Mouse (Mus musculus): ENCODE measurements around the gene Plekhm3. TPM values are rescaled to one million over a fixed set of nuclear protein-coding genes. Genes with fewer than 3 reads are reported as not detected.

Plekhm3 gene
- total RNA-seq, 2 experiments from 2014 or later, result 40.4 to 41.8 TPM

- H3K4me3 ChIP-seq, result no peak overlapping the region
- H3K27ac ChIP-seq, result no peak overlapping the region
- intact Hi-C loops (cut with DNase I), result no loop called here
- DNase-seq (ENCODE audit: extremely low spot score in 1 of 2, low spot score in 2 of 2), result no peak
- no peak for TF ChIP-seq CTCF (IDR thresholded peaks at IDR 0.05)
Measured at GRCm38 (mm10) chr1:64950271-64950670, 6.4 kb downstream of the Plekhm3 start.

GRCm38 (mm10) chr1:64949377-64949776 is 7.2 kb downstream of the Plekhm3 start:
- DNase-seq (ENCODE audit: extremely low spot score in 1 of 2, low spot score in 2 of 2), result no peak
- intact Hi-C loops (cut with DNase I), result no loop called here

GRCm38 (mm10) chr1:64946106-64946505 is 10.5 kb downstream of the Plekhm3 start:
- H3K27ac ChIP-seq, result no peak overlapping the region
- intact Hi-C loops (cut with DNase I), result no loop called here
- no peak overlapping the region for H3K4me3 ChIP-seq
- no peak for DNase-seq (ENCODE audit: extremely low spot score in 1 of 2, low spot score in 2 of 2)
- TF ChIP-seq CTCF (IDR thresholded peaks at IDR 0.05), result no peak

More at GRCm38 (mm10) chr1:64949377-64949776, 7.2 kb downstream of the Plekhm3 start:
- no peak for TF ChIP-seq CTCF (IDR thresholded peaks at IDR 0.05)
- Histone ChIP-seq H3K4me3 (no peak overlapping the region), H3K27ac (no peak overlapping the region)

GRCm38 (mm10) chr1:64945214-64945785 is 11.3 kb downstream of the Plekhm3 start:
- intact Hi-C loops (cut with DNase I), result no loop called here
- TF ChIP-seq CTCF (IDR thresholded peaks at IDR 0.05), result no peak
- H3K4me3 ChIP-seq, result no peak overlapping the region
- DNase-seq (ENCODE audit: extremely low spot score in 1 of 2, low spot score in 2 of 2), result no peak
- H3K27ac ChIP-seq, result no peak overlapping the region

GRCm38 (mm10) chr1:64944746-64945145 is 11.9 kb downstream of the Plekhm3 start:
- no peak for TF ChIP-seq CTCF (IDR thresholded peaks at IDR 0.05)
- H3K27ac ChIP-seq, result no peak overlapping the region
- intact Hi-C loops (cut with DNase I), result no loop called here
- DNase-seq (ENCODE audit: extremely low spot score in 1 of 2, low spot score in 2 of 2), result no peak
- H3K4me3 ChIP-seq, result no peak overlapping the region

- Histone ChIP-seq H3K27ac (no peak overlapping the region), H3K4me3 (no peak overlapping the region)
- intact Hi-C loops (cut with DNase I), result no loop called here
- DNase-seq (ENCODE audit: extremely low spot score in 1 of 2, low spot score in 2 of 2), result no peak
- no peak for TF ChIP-seq CTCF (IDR thresholded peaks at IDR 0.05)
Measured at GRCm38 (mm10) chr1:64942006-64942755, 14.4 kb downstream of the Plekhm3 start.

GRCm38 (mm10) chr1:64938907-64939306 is 17.7 kb downstream of the Plekhm3 start:
- DNase-seq (ENCODE audit: extremely low spot score in 1 of 2, low spot score in 2 of 2), result no peak
- no peak overlapping the region for H3K27ac ChIP-seq
- intact Hi-C loops (cut with DNase I), result no loop called here
- TF ChIP-seq CTCF (IDR thresholded peaks at IDR 0.05), result no peak
- H3K4me3 ChIP-seq, result no peak overlapping the region

- no peak overlapping the region for H3K27ac ChIP-seq
- no peak for TF ChIP-seq CTCF (IDR thresholded peaks at IDR 0.05)
- no peak overlapping the region for H3K4me3 ChIP-seq
- intact Hi-C loops (cut with DNase I), result no loop called here
- no peak for DNase-seq (ENCODE audit: extremely low spot score in 1 of 2, low spot score in 2 of 2)
Measured at GRCm38 (mm10) chr1:64937692-64938091, 18.9 kb downstream of the Plekhm3 start.

- no peak overlapping the region for H3K4me3 ChIP-seq
- TF ChIP-seq CTCF (IDR thresholded peaks at IDR 0.05), result no peak
- intact Hi-C loops (cut with DNase I), result no loop called here
Measured at GRCm38 (mm10) chr1:64932921-64933320, 23.7 kb downstream of the Plekhm3 start.

GRCm38 (mm10) chr1:64930124-64930523 is 26.5 kb downstream of the Plekhm3 start:
- no peak for DNase-seq (ENCODE audit: extremely low spot score in 1 of 2, low spot score in 2 of 2)
- TF ChIP-seq CTCF (IDR thresholded peaks at IDR 0.05), result no peak
- intact Hi-C loops (cut with DNase I), result no loop called here
- no peak overlapping the region for H3K4me3 ChIP-seq
- H3K27ac ChIP-seq, result no peak overlapping the region

More at GRCm38 (mm10) chr1:64932921-64933320, 23.7 kb downstream of the Plekhm3 start:
- no peak overlapping the region for H3K27ac ChIP-seq
- no peak for DNase-seq (ENCODE audit: extremely low spot score in 1 of 2, low spot score in 2 of 2)

GRCm38 (mm10) chr1:64929673-64930072 is 27.0 kb downstream of the Plekhm3 start:
- Histone ChIP-seq H3K27ac (no peak overlapping the region), H3K4me3 (no peak overlapping the region)
- no peak for DNase-seq (ENCODE audit: extremely low spot score in 1 of 2, low spot score in 2 of 2)
- TF ChIP-seq CTCF (IDR thresholded peaks at IDR 0.05), result no peak
- intact Hi-C loops (cut with DNase I), result no loop called here

GRCm38 (mm10) chr1:64928542-64928941 is 28.1 kb downstream of the Plekhm3 start:
- intact Hi-C loops (cut with DNase I), result no loop called here
- no peak overlapping the region for H3K27ac ChIP-seq
- no peak for DNase-seq (ENCODE audit: extremely low spot score in 1 of 2, low spot score in 2 of 2)

More at GRCm38 (mm10) chr1:64928542-64928941, 28.1 kb downstream of the Plekhm3 start:
- H3K4me3 ChIP-seq, result no peak overlapping the region
- no peak for TF ChIP-seq CTCF (IDR thresholded peaks at IDR 0.05)
